Comparison of ENCODE assay signal across 33 mouse cellular contexts in the genomic region with DNA sequence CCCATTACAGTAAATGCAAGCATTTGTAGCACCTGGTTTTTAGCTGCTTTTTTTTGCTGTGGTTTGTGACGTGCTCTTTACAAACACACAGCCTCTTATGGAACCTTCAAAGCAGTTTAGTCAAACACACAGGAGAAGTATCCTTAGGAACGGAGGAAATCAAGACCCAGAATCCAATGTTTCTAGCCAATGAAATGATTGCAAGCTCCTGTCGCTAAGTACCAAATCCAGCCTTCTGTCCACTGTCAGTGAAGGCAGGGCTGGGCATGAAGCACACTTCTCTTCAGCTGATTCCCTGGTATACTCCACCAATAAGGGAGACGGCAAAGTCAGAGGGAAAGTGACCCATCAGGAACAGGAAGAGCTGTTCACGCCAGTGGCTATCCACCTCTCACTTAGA. TPM values are rescaled to one million over a fixed set of nuclear protein-coding genes. Genes with fewer than 3 reads are reported as not detected.
A peak's percentile ranks its signal among the peaks of the same experiment; 100 is the strongest.
DNase-seq lines count a peak whose midpoint lies in the region; ATAC-seq and TF ChIP-seq lines count a peak whose summit lies in the region.
"Had no signal": no experiment of that assay in that cellular context is flagged by ENCODE, and none has a peak within 500 bp of the region (broad histone marks: within the 10 kb centered on the region; RNA-seq: fewer than 3 reads in every experiment).

No protein-coding gene starts in this region.

- peaks cover 66% of the 10 kb centered on the region for H3K36me3 ChIP-seq in liver, postnatal 0 days (replicated peaks; ENCODE audit: insufficient read depth, low read length)
- H3K36me3 ChIP-seq in liver, embryonic 11.5 days (ENCODE audit: control insufficient read depth, insufficient read depth, low read length), result peaks cover 36% of the 10 kb centered on the region
- peaks cover 37% of the 10 kb centered on the region for H3K36me3 ChIP-seq in lung, postnatal 0 days (ENCODE audit: insufficient read depth, low read length)

- TF ChIP-seq POLR2A in bone marrow, adult 2 months (IDR thresholded peaks at IDR 0.05; ENCODE audit: borderline replicate concordance, control insufficient read depth, low read depth, low read length), result no peak

- no peaks in the 10 kb centered on the region for H3K4me1 ChIP-seq in liver, postnatal 0 days (ENCODE audit: insufficient read depth)
- H3K4me1 ChIP-seq in liver, embryonic 11.5 days (replicated peaks; ENCODE audit: control insufficient read depth, insufficient read depth, low read length), result no peaks in the 10 kb centered on the region
- peaks cover 5% of the 10 kb centered on the region for H3K4me1 ChIP-seq in bone marrow, adult 2 months (ENCODE audit: control insufficient read depth, insufficient read depth, low read length)
- no peaks in the 10 kb centered on the region for H3K4me1 ChIP-seq in lung, postnatal 0 days (ENCODE audit: insufficient read depth, low read depth, low read length)
- H3K4me1 ChIP-seq: embryonic facial prominence, embryonic 10.5 days; embryonic facial prominence, embryonic 13.5 days; forebrain, embryonic 12.5 days; forebrain, embryonic 15.5 days; heart, embryonic 10.5 days; heart, embryonic 13.5 days; hindbrain, embryonic 12.5 days; hindbrain, embryonic 15.5 days had no signal

- no peak overlapping the region for H3K27ac ChIP-seq in liver, postnatal 0 days (ENCODE audit: low read depth)
- H3K27ac ChIP-seq in liver, embryonic 11.5 days (ENCODE audit: low read depth, low read length), result no peak overlapping the region
- H3K27ac ChIP-seq in bone marrow, adult 2 months (ENCODE audit: control insufficient read depth, insufficient read depth, low read depth, low read length, poor library complexity), result peak overlapping the region; percentile 90
- peak overlapping the region; percentile 66; the same call in 1 of the 2 replicates for H3K27ac ChIP-seq in lung, postnatal 0 days (ENCODE audit: low read length)
- H3K27ac ChIP-seq: embryonic facial prominence, embryonic 10.5 days; embryonic facial prominence, embryonic 13.5 days; forebrain, embryonic 12.5 days; forebrain, embryonic 15.5 days; heart, adult 2 months; heart, embryonic 10.5 days; heart, embryonic 13.5 days; hindbrain, embryonic 12.5 days; hindbrain, embryonic 15.5 days had no signal

- ATAC-seq in liver, postnatal 0 days, result no peak
- ATAC-seq in liver, embryonic 11.5 days (replicated peaks; ENCODE audit: low FRiP score), result no peak
- peak; percentile 29 for ATAC-seq in lung, postnatal 0 days
- ATAC-seq: forebrain, embryonic 15.5 days; Patski had no signal

- H3K4me2 ChIP-seq in liver, postnatal 0 days (ENCODE audit: low read depth, low read length), result 0 out of 2 replicates have a peak overlapping the region, but pooled peaks have one; percentile 3
- H3K4me2 ChIP-seq in liver, embryonic 11.5 days, result no peak overlapping the region
- H3K4me2 ChIP-seq in lung, postnatal 0 days (replicated peaks; ENCODE audit: low read depth, low read length), result no peak overlapping the region
- H3K4me2 ChIP-seq: embryonic facial prominence, embryonic 13.5 days; forebrain, embryonic 12.5 days; forebrain, embryonic 15.5 days; heart, embryonic 13.5 days; hindbrain, embryonic 12.5 days; hindbrain, embryonic 15.5 days had no signal

- H3K4me3 ChIP-seq in liver, postnatal 0 days (ENCODE audit: low read depth, low read length), result peak overlapping the region; percentile 20; the same call in 1 of the 2 replicates
- H3K4me3 ChIP-seq in liver, embryonic 11.5 days (ENCODE audit: low read depth, low read length), result no peak overlapping the region
- peak overlapping the region; percentile 71 for H3K4me3 ChIP-seq in bone marrow, adult 2 months (replicated peaks; ENCODE audit: control insufficient read depth, low read depth, low read length)
- H3K4me3 ChIP-seq in lung, postnatal 0 days (ENCODE audit: low read depth, low read length), result no peak overlapping the region
- H3K4me3 ChIP-seq: embryonic facial prominence, embryonic 10.5 days; embryonic facial prominence, embryonic 13.5 days; erythroblast, embryonic 14.5 days; forebrain, embryonic 12.5 days; forebrain, embryonic 15.5 days; heart, adult 2 months; heart, embryonic 10.5 days; heart, embryonic 13.5 days; hindbrain, embryonic 12.5 days; hindbrain, embryonic 15.5 days had no signal

- H3K27me3 ChIP-seq in liver, postnatal 0 days (ENCODE audit: insufficient read depth, low read length), result no peaks in the 10 kb centered on the region
- H3K27me3 ChIP-seq in liver, embryonic 11.5 days (replicated peaks; ENCODE audit: control insufficient read depth, insufficient read depth, low read length), result no peaks in the 10 kb centered on the region
- H3K27me3 ChIP-seq in lung, postnatal 0 days (replicated peaks; ENCODE audit: insufficient read depth, low read length), result no peaks in the 10 kb centered on the region
- H3K27me3 ChIP-seq: CH12.LX; embryonic facial prominence, embryonic 13.5 days; forebrain, embryonic 12.5 days; forebrain, embryonic 15.5 days; heart, embryonic 13.5 days; hindbrain, embryonic 12.5 days; hindbrain, embryonic 15.5 days; Patski had no signal

- no peak for TF ChIP-seq EP300 in liver, postnatal 0 days (IDR thresholded peaks at IDR 0.05; ENCODE audit: low read depth)
- no peak for TF ChIP-seq EP300 in lung, postnatal 0 days (IDR thresholded peaks at IDR 0.05)

- 81% methylated on average over 5 of the region's 5 CpGs for WGBS in liver, postnatal 0 days (ENCODE audit: insufficient replicate concordance)
- WGBS in liver, embryonic 11.5 days, result 90% methylated on average over 5 of the region's 5 CpGs
- 71% methylated on average over 5 of the region's 5 CpGs for WGBS in bone marrow, adult 2 months
- 74% methylated on average over 5 of the region's 5 CpGs for WGBS in lung, postnatal 0 days

- H3K9ac ChIP-seq in liver, postnatal 0 days (replicated peaks), result no peak overlapping the region
- H3K9ac ChIP-seq in liver, embryonic 11.5 days (ENCODE audit: low read depth, low read length), result no peak overlapping the region
- no peak overlapping the region for H3K9ac ChIP-seq in lung, postnatal 0 days (replicated peaks; ENCODE audit: low read depth)
- H3K9ac ChIP-seq: embryonic facial prominence, embryonic 13.5 days; forebrain, embryonic 12.5 days; forebrain, embryonic 15.5 days; heart, embryonic 13.5 days; hindbrain, embryonic 12.5 days; hindbrain, embryonic 15.5 days had no signal

- no peaks in the 10 kb centered on the region for H3K9me3 ChIP-seq in liver, postnatal 0 days (ENCODE audit: low read length)
- H3K9me3 ChIP-seq in liver, embryonic 11.5 days (ENCODE audit: control insufficient read depth, low read length), result no peaks in the 10 kb centered on the region
- no peaks in the 10 kb centered on the region for H3K9me3 ChIP-seq in lung, postnatal 0 days (ENCODE audit: low read length)
- H3K9me3 ChIP-seq: embryonic facial prominence, embryonic 10.5 days; embryonic facial prominence, embryonic 13.5 days; forebrain, embryonic 12.5 days; forebrain, embryonic 15.5 days; G1E; heart, embryonic 10.5 days; heart, embryonic 13.5 days; hindbrain, embryonic 12.5 days; hindbrain, embryonic 15.5 days had no signal

- DNase-seq in liver, postnatal 0 days, result no peak
- no peak for DNase-seq in liver, embryonic 11.5 days (ENCODE audit: low spot score)
- peak; percentile 18 for DNase-seq in lung, postnatal 0 days (ENCODE audit: low spot score)
- peak; percentile 16 to 45 for DNase-seq in lung, postnatal 4 days
- DNase-seq in kidney, postnatal 4 days, result no peak
- DNase-seq in retina, embryonic 14.5 days (ENCODE audit: low spot score), result no peak
- DNase-seq: adrenal gland, postnatal 10 days; adrenal gland, postnatal 36 days; B cell, adult 2 months; cerebellum, adult 11-12 months; cerebellum, adult 8-10 months; cerebellum, postnatal 10 days; cerebellum, postnatal 36 days; embryo, embryonic 11 days; gastrocnemius, postnatal 25 days; heart, adult 2 months had no signal

- no peak for TF ChIP-seq CTCF in liver, postnatal 0 days (IDR thresholded peaks at IDR 0.05; ENCODE audit: low read depth)
- no peak for TF ChIP-seq CTCF in bone marrow, adult 2 months (IDR thresholded peaks at IDR 0.05; ENCODE audit: control insufficient read depth, insufficient read depth, low read length)
- no peak for TF ChIP-seq CTCF in lung, postnatal 0 days (IDR thresholded peaks at IDR 0.05)

RNA-seq across cellular contexts. Expression of a gene that starts 12.8 kb away (rescaled TPM):
- polyA plus RNA-seq in liver, postnatal 0 days (2015; fragmentation: Nextera tagmentation; extraction: Ambion mirVana), result not detected in 2 replicates
- polyA plus RNA-seq in liver, embryonic 11.5 days (2014; fragmentation: Nextera tagmentation; extraction: Ambion mirVana), result not detected in 2 replicates
- polyA plus RNA-seq in bone marrow, adult 2 months (2011; ENCODE audit: insufficient read depth, insufficient read length, low replicate concordance, missing spikeins), result not detected in 2 replicates
- not detected in 2 replicates for polyA plus RNA-seq in lung, postnatal 0 days (2015; fragmentation: Nextera tagmentation; extraction: Ambion mirVana)
- polyA plus RNA-seq: brain, embryonic 14.5 days; cortical plate, adult 2 months; embryonic facial prominence, embryonic 10.5 days; embryonic facial prominence, embryonic 13.5 days; erythroblast, embryonic 14.5 days; forebrain, embryonic 12.5 days; forebrain, embryonic 15.5 days; G1E; heart, embryonic 10.5 days; heart, embryonic 13.5 days; heart, embryonic 16.5 days; hindbrain, embryonic 12.5 days; hindbrain, embryonic 15.5 days; Patski had no signal

RNA-seq across cellular contexts. Expression of a gene that starts 14.8 kb away (rescaled TPM):
- not detected in 2 replicates for polyA plus RNA-seq in liver, postnatal 0 days (2015; fragmentation: Nextera tagmentation; extraction: Ambion mirVana)
- not detected in 2 replicates for polyA plus RNA-seq in liver, embryonic 11.5 days (2014; fragmentation: Nextera tagmentation; extraction: Ambion mirVana)
- polyA plus RNA-seq in bone marrow, adult 2 months (2011; ENCODE audit: insufficient read depth, insufficient read length, low replicate concordance, missing spikeins), result 2.1 TPM in 1 of 2 replicates, not detected in the other
- polyA plus RNA-seq in lung, postnatal 0 days (2015; fragmentation: Nextera tagmentation; extraction: Ambion mirVana), result 0.08 TPM in 1 of 2 replicates, not detected in the other
- polyA plus RNA-seq: embryonic facial prominence, embryonic 10.5 days; embryonic facial prominence, embryonic 13.5 days; erythroblast, embryonic 14.5 days; forebrain, embryonic 12.5 days; forebrain, embryonic 15.5 days; heart, embryonic 10.5 days; heart, embryonic 13.5 days; heart, embryonic 16.5 days; hindbrain, embryonic 12.5 days; hindbrain, embryonic 15.5 days; Patski had no signal

RNA-seq across cellular contexts. Expression of a gene that starts 16.2 kb away (rescaled TPM):
- not detected in 2 replicates for polyA plus RNA-seq in liver, postnatal 0 days (2015; fragmentation: Nextera tagmentation; extraction: Ambion mirVana)
- polyA plus RNA-seq in liver, embryonic 11.5 days (2014; fragmentation: Nextera tagmentation; extraction: Ambion mirVana), result not detected in 2 replicates
- polyA plus RNA-seq in bone marrow, adult 2 months (2011; ENCODE audit: insufficient read depth, insufficient read length, low replicate concordance, missing spikeins), result not detected in 2 replicates
- polyA plus RNA-seq in lung, postnatal 0 days (2015; fragmentation: Nextera tagmentation; extraction: Ambion mirVana), result not detected in 2 replicates
- polyA plus RNA-seq: brain, embryonic 14.5 days; cortical plate, adult 2 months; embryonic facial prominence, embryonic 10.5 days; embryonic facial prominence, embryonic 13.5 days; erythroblast, embryonic 14.5 days; forebrain, embryonic 12.5 days; forebrain, embryonic 15.5 days; G1E; gonadal fat pad, adult 2 months; heart, adult 2 months; heart, embryonic 10.5 days; heart, embryonic 13.5 days; heart, embryonic 16.5 days; hindbrain, embryonic 12.5 days; hindbrain, embryonic 15.5 days had no signal

RNA-seq across cellular contexts. Expression of a gene that starts 46.1 kb away (rescaled TPM):
- 7.3 and 8.1 TPM in 2 replicates for polyA plus RNA-seq in liver, postnatal 0 days (2015; fragmentation: Nextera tagmentation; extraction: Ambion mirVana)
- 64.5 and 66.8 TPM in 2 replicates for polyA plus RNA-seq in liver, embryonic 11.5 days (2014; fragmentation: Nextera tagmentation; extraction: Ambion mirVana)
- 20.2 and 44.5 TPM in 2 replicates for polyA plus RNA-seq in bone marrow, adult 2 months (2011; ENCODE audit: insufficient read depth, insufficient read length, low replicate concordance, missing spikeins)
- polyA plus RNA-seq in lung, postnatal 0 days (2015; fragmentation: Nextera tagmentation; extraction: Ambion mirVana), result 14.3 and 16.4 TPM in 2 replicates

RNA-seq across cellular contexts. Expression of a gene that starts 46.1 kb away (rescaled TPM):
- polyA plus RNA-seq in liver, postnatal 0 days (2015; fragmentation: Nextera tagmentation; extraction: Ambion mirVana), result 1.6 and 2.2 TPM in 2 replicates
- 18.3 and 20.0 TPM in 2 replicates for polyA plus RNA-seq in liver, embryonic 11.5 days (2014; fragmentation: Nextera tagmentation; extraction: Ambion mirVana)
- polyA plus RNA-seq in bone marrow, adult 2 months (2011; ENCODE audit: insufficient read depth, insufficient read length, low replicate concordance, missing spikeins), result 3.7 and 4.2 TPM in 2 replicates
- 4.3 and 4.7 TPM in 2 replicates for polyA plus RNA-seq in lung, postnatal 0 days (2015; fragmentation: Nextera tagmentation; extraction: Ambion mirVana)

Comparison
In these comparisons a context has a peak if more than half of its experiments do, and no peak if none do; other contexts are left out.
1. H3K4me3 ChIP-seq: peak in liver, postnatal 0 days (single experiment) and bone marrow, adult 2 months (single experiment); none in liver, embryonic 11.5 days (single experiment) and lung, postnatal 0 days (single experiment).
2. DNase-seq: peak in lung, postnatal 0 days (single experiment) and lung, postnatal 4 days (2 of 2); none in liver, postnatal 0 days (single experiment), liver, embryonic 11.5 days (single experiment), kidney, postnatal 4 days (0 of 2) and retina, embryonic 14.5 days (single experiment).
3. H3K27ac ChIP-seq: peak in bone marrow, adult 2 months (single experiment) and lung, postnatal 0 days (single experiment); none in liver, postnatal 0 days (single experiment) and liver, embryonic 11.5 days (single experiment).